Mouse (Mus musculus): ENCODE measurements around the gene Adk. TPM values are rescaled to one million over a fixed set of nuclear protein-coding genes. Genes with fewer than 3 reads are reported as not detected.
A peak's percentile ranks its signal among the peaks of the same experiment; 100 is the strongest.

Adk gene
- polyA plus RNA-seq, 1 experiment = 84.0 TPM

DNA sequence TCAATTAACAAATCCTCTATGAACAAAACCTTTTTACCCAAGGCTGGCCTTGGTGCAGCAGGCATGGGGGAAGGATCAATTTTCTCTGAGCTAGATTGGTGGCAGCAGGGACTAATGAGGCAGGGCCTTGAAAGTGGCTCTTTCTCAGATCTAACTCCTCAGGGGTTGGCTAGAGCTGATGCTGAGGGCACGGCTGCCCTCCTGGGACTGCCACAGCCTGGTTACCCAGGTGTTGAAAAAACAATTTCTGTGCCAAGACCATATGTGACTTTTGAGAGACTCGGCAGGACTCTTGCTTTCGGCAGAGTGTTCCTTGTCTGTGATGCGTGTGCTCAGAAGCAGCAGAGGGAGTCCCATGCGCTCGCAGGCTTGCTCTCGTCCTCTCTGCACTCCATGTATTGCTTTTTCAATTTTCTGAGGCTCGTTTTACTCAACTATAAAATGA, 349.8 kb downstream of the Adk start:
- peak in 1 of 2 experiments; percentile 7 for DNase-seq (ENCODE audit: extremely low spot score in 1 of 2, low spot score in 1 of 2)

GRCm38 (mm10) chr14:21402621-21403405, 350.4 kb downstream of the Adk start:
- DNase-seq (ENCODE audit: extremely low spot score in 1 of 2, low spot score in 1 of 2) = no peak

DNA sequence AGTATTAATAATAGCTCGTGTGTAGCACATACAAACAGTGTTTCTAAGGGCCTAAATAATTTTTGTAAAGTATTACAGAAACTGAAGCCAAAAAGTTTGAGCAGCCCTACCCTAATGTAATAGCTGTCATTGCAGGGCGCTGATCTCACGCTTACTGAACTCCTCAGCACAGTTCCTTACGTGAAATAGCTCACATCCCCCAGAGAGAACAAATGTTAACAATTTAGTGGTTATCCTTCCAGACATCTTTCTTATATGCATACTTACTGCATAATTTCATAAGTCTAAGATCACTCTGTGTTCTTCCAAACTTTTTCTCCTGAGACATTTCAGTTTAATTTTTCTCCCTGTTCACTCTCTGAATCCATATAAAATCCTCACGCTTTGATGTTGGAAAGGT, 354.6 kb downstream of the Adk start:
- DNase-seq (ENCODE audit: extremely low spot score in 1 of 2, low spot score in 1 of 2) = no peak

- DNase-seq (ENCODE audit: extremely low spot score in 1 of 2, low spot score in 1 of 2) = no peak
Observed at GRCm38 (mm10) chr14:21408846-21409245, 356.5 kb downstream of the Adk start.

DNA sequence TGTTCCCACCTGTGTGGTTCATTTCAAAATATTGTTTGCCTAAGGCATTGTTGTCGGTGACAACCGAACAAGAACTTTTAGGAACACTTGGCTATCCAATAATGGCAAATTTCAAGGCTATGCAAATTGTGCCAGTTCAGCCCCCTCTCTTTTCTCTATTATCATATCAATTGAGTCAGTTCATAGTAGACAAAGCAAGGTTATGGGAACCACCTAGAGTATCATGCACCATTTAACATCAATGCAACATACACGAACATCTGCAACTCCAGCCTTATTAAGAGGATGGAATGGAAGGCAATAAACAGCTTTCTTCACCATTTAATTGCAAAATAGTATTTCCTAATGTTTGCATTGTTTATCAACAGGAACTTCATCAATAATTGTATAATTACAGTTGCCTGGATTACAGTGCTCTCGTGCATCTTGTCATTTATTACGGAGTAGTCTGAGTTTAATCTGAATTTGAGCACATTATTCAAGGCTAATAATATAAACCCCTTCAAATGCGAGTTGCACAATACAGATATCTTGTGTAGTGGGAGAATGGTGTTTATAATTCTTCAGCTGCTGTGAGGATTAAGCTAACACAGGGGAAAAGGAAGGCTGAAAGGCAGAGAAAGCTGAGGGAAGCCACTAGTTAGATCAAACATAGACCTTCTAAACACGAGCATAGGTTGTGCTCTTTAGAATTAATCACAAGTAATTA, 358.5 kb downstream of the Adk start:
- DNase-seq (ENCODE audit: extremely low spot score in 1 of 2, low spot score in 1 of 2) = no peak

DNA sequence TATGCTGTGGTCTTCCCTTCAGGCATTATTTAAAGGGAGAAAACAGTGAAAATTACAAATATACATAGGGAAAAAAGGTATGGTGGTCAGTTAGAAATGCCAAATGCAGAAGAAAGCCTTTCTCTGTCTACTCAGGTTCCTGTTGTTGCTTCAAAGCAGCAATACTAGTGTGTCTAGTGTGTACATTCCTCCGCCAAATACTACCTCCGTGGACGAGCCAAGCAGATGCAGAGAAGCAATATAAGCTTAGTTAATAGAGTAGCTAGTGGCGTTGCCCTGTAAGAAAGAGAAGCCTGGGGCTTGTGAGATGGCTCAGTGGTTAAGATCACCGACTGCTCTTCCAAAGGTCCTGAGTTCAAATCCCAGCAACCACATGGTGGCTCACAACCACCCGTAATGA, 359.1 kb downstream of the Adk start:
- DNase-seq (ENCODE audit: extremely low spot score in 1 of 2, low spot score in 1 of 2) = no peak

- no peak for DNase-seq (ENCODE audit: extremely low spot score in 1 of 2, low spot score in 1 of 2)
Observed at GRCm38 (mm10) chr14:21418332-21418731, 366.0 kb downstream of the Adk start.

GRCm38 (mm10) chr14:21427369-21427768, 375.0 kb downstream of the Adk start:
- no peak for DNase-seq (ENCODE audit: extremely low spot score in 1 of 2, low spot score in 1 of 2)

- no peak for DNase-seq (ENCODE audit: extremely low spot score in 1 of 2, low spot score in 1 of 2)
Observed at GRCm38 (mm10) chr14:21433415-21433814, 381.0 kb downstream of the Adk start.

- no peak for DNase-seq (ENCODE audit: extremely low spot score in 1 of 2, low spot score in 1 of 2)
Observed at GRCm38 (mm10) chr14:21433995-21434394, 381.6 kb downstream of the Adk start.

GRCm38 (mm10) chr14:21434686-21435085, 382.3 kb downstream of the Adk start:
- no peak for DNase-seq (ENCODE audit: extremely low spot score in 1 of 2, low spot score in 1 of 2)

- DNase-seq (ENCODE audit: extremely low spot score in 1 of 2, low spot score in 1 of 2) = no peak
Observed at GRCm38 (mm10) chr14:21439785-21440184, 387.4 kb downstream of the Adk start.

DNA sequence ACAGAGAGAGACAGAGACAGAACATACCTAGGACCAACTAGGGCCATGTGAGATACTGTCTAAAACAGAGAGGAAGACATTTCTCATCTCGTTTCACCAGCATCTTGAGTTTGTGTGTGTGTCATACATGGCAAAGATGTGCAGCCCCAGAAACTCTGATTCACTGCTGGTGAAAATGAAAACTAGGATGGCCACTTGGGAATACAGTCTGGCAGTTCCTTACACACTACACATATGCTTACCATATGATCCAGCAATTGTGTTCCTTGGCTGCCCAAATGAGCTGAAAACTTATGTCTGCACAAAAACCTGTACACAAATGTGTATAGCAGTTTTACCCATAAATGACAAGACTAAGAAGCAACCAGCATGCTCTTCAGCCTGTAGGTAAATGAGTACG, 388.2 kb downstream of the Adk start:
- DNase-seq (ENCODE audit: extremely low spot score in 1 of 2, low spot score in 1 of 2) = no peak

DNA sequence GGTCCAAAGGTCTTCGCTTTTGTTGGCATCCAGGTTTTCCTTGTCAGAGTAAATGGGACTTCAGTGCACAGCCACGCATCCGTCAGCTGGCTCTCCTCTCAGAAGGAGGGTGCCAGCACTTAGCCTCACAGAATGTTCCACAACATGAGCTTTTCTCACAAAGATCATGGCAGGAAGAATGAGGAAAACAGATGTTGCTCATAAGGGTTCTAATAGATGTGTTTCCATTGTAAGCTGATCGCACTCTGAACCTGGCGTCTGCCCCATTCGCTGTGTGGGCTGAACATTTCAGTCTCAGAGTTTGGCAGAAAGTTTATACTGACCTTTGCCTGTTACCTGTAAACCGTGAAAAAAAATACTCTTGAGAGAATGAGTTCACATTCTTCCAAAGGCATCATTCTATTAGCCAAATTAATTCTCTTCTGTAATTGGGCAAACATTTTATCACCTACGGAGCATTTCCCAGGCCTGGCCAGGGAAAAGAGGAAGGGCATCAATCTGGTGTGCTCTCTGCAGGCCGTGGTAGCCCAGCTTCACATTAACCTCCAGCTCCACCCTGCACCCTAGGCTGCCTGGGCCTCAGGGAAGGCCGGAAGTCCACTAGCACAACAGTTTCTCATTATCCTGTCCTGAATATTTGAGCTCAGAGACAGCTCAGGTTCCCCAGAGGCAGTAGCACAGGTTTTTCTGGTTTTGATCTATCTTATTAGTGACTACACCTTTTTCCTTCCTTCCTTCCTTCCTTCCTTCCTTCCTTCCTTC, 389.6 kb downstream of the Adk start:
- no peak for DNase-seq (ENCODE audit: extremely low spot score in 1 of 2, low spot score in 1 of 2)

DNA sequence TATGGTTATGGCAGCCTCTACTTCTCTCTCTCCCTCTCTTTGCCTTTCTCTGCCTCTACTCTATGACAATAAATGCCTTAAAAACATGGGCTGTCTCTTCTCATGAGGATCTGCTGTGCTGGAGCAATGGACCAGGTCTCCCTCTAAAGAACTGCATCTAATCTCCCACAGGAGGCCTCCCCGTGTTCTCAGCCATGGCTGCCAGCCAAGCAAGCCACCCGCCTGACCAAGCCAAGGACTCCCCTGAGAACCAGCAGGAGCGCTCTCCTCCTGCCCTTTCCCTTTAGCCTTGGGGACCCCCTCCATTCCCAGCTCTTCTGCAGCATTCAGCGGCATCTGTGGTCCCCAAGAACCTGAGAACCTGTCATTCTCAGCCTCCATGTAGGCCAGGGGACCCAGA, 400.2 kb downstream of the Adk start:
- no peak for DNase-seq (ENCODE audit: extremely low spot score in 1 of 2, low spot score in 1 of 2)

DNA sequence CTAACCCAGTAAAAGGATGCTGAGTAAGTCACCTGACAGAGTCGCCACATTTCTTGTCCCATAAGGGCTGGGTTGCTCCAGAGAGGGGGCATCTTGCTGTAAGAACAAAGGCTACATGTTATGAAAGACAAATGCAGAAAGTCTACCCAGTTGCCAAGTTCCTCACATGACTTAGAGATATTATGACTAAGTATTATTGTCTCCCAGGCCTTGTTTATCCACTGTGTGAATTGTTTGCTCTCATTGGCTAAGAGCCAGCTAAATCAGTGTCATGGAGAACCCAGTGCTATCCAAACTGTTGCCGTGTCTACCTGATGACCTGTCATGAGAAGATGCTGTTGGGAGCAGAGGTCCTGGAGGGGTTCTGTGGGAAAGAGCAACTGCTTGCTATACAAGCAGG, 401.5 kb downstream of the Adk start:
- DNase-seq (ENCODE audit: extremely low spot score in 1 of 2, low spot score in 1 of 2) = no peak

- no peak for DNase-seq (ENCODE audit: extremely low spot score in 1 of 2, low spot score in 1 of 2)
Observed at GRCm38 (mm10) chr14:21455654-21456350, 403.4 kb downstream of the Adk start.

- no peak for DNase-seq (ENCODE audit: extremely low spot score in 1 of 2, low spot score in 1 of 2)
Observed at GRCm38 (mm10) chr14:21456526-21456925, 404.2 kb downstream of the Adk start.

DNA sequence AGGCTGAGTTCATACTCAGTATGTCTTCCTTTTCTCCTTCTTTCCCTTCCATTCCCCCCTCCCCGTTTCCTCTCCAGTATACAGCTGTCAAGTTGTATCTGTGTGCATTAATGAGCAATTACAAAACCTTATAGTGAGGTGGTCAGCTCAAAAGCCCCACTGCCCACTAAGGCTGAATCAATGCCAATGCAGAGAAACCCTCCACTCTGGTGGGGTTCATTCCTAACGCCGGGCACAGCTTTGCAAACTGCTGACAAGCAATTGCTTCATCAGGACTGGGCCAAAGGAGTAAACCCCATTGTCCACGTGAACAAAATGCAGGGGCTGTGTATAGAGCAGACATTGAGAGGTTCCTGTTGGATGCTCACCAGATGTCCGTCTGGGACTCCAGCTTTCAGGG, 405.5 kb downstream of the Adk start:
- DNase-seq (ENCODE audit: extremely low spot score in 1 of 2, low spot score in 1 of 2) = no peak

DNA sequence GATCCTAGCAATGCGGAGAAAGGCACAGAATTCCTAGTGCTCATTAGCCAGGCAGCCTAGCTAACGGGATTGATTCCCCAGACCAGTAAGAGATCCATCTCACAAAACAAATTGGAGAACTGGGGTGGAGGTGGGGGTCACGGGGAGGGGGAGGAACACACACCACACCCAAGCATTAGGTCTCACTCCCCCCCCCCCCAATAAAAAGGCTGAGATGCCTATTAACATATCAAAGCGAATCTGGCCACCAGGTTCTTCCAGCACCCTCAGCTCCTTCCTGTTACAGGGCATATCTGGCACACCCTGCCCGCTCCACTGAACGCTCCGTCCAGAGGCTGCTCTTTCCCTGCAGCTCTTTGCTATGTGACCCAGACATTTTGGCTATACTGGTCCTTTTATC, 406.3 kb downstream of the Adk start:
- DNase-seq (ENCODE audit: extremely low spot score in 1 of 2, low spot score in 1 of 2) = no peak

GRCm38 (mm10) chr14:21459163-21459562, 406.8 kb downstream of the Adk start:
- no peak for DNase-seq (ENCODE audit: extremely low spot score in 1 of 2, low spot score in 1 of 2)

Measured in frontal cortex, adult 2 months (tissue).